Mouse (Mus musculus) C2C12 (cell line): Measurements from ENCODE around the gene Lmf2.

ENCODE experiments used
- CEBPB ChIP-seq: IDR thresholded peaks from one replicate; pipeline ENCODE4 v1.6.1; 2011; ENCODE audit warnings: low read depth, mild to moderate bottlenecking, control low read depth, moderate library complexity
- CTCF ChIP-seq: IDR thresholded peaks from one replicate; pipeline ENCODE4 v1.5.1; 2011; ENCODE audit not compliant: control insufficient read depth, insufficient read depth, insufficient read length
- MYOD1 ChIP-seq: IDR thresholded peaks from one replicate; pipeline ENCODE4 v1.6.1; 2011; ENCODE audit warnings: low read depth; ENCODE audit not compliant: control insufficient read depth, insufficient read length

DNA sequence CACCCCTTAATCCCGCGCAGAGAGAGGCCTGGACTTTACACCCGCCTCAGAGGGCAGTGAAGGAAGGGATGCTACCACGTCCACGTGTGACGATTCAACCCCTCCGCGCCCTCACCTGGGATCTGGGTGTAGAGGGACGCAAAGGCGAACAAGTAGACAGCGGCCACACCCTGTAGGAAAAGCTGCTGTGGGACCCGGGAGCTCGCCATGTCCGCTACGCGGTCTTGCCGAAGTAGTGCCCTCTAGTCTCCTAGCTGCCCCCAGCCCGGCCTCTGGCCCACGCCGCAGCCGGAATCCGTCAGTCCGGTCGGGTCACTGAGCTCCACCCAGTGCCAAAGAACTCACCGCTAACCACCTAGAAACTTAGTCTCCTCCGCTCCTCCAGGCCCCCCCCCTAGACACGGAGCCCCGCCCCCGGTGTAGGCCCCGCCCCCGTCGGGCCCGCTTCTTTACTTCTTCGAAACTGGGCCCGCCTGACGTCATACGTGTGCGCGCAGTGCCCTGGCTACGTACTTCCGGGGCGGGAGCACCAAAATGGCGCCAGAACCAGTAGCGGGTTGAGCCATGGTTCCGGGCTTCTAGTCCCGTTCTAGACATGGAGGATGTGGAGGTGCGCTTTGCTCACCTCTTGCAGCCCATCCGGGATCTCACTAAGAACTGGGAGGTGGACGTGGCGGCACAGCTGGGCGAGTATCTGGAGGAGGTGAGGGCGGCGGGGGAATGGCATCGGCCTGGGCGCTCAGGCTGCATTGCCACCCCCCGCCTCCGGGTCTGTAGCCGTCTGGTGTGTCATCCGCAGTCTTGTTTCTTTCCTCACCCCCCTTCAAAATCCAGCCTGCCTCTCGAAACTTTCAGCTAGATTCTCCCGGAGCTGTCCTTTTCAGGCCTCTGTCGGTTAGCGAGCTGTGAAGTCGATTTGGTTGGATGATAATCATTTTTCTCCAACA lies at the start of gene Lmf2, which contains the start of gene Ncaph2:
- TF ChIP-seq CTCF = no peak
- no peak for TF ChIP-seq CEBPB
- TF ChIP-seq MYOD1 = no peak
